Mouse (Mus musculus): Measurements from ENCODE around the gene Mrpl10. TPM values are rescaled to one million over a fixed set of nuclear protein-coding genes. Genes with fewer than 3 reads are reported as not detected.

Mrpl10 gene
- polyA plus RNA-seq, 1 experiment = 121 TPM

DNA sequence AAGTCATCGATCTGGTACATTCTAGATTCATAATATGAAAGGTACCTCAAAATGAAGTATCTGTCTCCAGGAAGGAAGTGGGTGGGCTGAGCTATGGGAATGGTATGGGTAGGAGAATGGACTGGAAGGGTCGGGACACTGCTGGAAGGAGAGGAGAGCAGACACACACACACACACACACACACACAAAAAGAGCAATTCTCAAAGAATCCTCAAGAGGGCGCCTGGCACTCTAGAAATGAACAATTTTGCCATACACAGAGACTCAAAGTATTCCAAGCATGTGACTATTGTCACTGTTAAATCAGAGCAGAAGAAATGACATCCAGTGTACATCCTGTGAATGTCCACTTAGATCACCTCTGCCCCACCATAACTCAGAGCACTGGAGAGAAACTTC lies 31.2 kb downstream of the Mrpl10 start:
- Histone ChIP-seq H3K4me3 (ENCODE audit: insufficient read depth, low read depth, low read length) (no peak overlapping the region), H3K4me1 (ENCODE audit: control insufficient read depth, insufficient read depth, insufficient read length, low read length) (no peaks in the 10 kb centered on the region), H3K27ac (replicated peaks; ENCODE audit: low read depth, low read length) (no peak overlapping the region)

DNA sequence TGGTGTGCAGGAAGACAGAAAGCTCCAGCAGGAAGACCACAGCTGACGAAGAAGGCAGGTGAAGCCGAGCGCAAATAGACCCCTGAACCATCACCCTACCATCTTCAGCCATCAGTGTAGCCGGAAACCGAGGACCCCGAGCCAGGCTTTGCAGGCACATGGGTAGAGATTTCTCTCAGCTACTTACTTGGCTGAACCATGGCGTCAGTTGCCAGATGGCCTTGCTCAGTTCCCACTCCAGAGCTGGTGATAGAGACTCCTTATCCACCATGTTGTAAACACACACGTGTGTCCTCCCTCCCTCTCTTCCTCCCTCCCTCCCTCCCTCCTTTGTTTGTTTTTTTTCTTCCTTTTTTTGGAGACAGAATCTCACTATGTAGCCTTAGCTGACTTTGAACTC lies 32.9 kb downstream of the Mrpl10 start:
- H3K4me3 ChIP-seq (ENCODE audit: insufficient read depth, low read depth, low read length) = no peak overlapping the region
- H3K27ac ChIP-seq (replicated peaks; ENCODE audit: low read depth, low read length) = no peak overlapping the region
- H3K4me1 ChIP-seq (ENCODE audit: control insufficient read depth, insufficient read depth, insufficient read length, low read length) = no peaks in the 10 kb centered on the region

GRCm38 (mm10) chr11:97078751-97079150 lies 37.4 kb downstream of the Mrpl10 start:
- Histone ChIP-seq H3K4me3 (ENCODE audit: insufficient read depth, low read depth, low read length) (no peak overlapping the region), H3K4me1 (ENCODE audit: control insufficient read depth, insufficient read depth, insufficient read length, low read length) (0 out of 2 replicates have a peak, but pooled peaks cover under 1% of the 10 kb centered on the region), H3K27ac (replicated peaks; ENCODE audit: low read depth, low read length) (no peak overlapping the region)

DNA sequence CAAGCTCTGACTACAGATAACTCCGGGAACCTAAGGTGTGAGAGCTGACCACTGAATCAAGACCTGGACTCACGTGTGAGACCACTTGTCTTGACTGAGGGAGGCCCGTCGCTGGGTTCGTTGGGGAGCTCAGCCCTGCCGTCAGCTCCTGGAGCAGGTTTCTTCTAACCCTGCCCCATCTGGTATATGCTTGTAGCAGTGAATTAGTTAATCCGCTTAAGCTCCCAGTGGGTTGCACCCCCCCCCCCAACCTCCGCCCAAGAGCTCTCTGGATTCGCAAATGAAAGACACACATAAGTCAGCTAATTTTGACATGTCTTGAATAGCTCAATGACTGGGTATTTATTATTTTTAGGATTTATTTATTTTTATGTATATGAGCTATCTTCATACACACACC lies 38.9 kb downstream of the Mrpl10 start:
- Histone ChIP-seq H3K4me3 (ENCODE audit: insufficient read depth, low read depth, low read length) (no peak overlapping the region), H3K4me1 (ENCODE audit: control insufficient read depth, insufficient read depth, insufficient read length, low read length) (peaks cover 3% of the 10 kb centered on the region; the same call in 1 of the 2 replicates), H3K27ac (replicated peaks; ENCODE audit: low read depth, low read length) (no peak overlapping the region)

DNA sequence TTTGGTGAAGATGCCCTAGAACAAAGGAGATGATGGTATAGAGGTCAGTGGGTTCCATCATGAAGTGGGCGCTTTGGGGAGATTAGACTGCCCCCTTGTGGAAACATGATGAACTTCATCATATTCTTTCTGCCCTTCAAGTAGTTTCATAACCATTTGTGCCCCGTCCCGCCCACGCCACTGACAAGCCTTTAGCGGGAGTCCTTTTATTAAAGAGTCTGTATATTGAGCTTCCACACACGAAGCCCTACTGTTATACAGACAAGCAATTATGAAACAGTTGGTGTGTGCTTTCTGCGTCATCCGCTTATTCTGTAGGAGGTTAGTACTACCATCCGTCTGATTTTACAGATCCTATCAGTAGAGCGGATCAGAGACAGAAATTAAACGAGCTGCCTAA lies 41.6 kb downstream of the Mrpl10 start:
- H3K4me1 ChIP-seq (ENCODE audit: control insufficient read depth, insufficient read depth, insufficient read length, low read length) = peaks cover 3% of the 10 kb centered on the region; the same call in 1 of the 2 replicates
- no peak overlapping the region for H3K4me3 ChIP-seq (ENCODE audit: insufficient read depth, low read depth, low read length)
- no peak overlapping the region for H3K27ac ChIP-seq (replicated peaks; ENCODE audit: low read depth, low read length)

DNA sequence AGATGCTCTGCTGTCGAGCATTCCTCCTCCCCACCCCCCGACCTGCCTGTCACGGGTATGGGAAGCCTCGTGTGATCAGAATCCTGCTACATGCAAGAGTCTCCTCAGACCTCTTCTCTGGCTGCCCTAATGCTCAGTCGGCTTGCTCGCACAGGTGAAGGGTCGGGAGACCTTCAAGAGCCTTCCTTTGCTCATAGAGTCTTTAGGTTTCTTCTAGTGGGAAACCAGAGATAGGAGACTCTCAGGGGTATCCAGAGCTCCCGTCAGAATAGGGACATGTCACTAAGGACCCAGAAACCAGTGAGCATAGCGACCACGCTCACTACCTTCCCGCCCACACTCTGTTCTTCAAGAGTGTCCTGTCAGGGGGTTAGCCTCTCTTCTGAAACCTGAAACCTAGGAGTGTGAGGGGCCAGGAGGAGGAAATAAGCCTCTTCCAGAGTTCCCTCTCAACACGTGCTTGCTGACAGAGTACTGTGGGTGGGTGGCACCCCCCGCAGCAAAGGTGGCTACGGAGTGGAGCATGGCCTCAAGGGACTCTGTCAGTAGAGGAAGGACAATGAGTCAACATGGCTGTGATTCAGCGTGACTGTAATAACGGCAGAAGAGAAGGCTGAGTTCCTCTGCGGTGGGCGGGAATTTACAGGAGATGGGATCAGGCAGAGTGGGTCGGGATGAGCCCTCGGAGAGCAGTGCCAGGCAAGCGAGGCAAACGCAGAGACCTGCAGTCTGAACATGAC lies 42.2 kb downstream of the Mrpl10 start:
- Histone ChIP-seq H3K27ac (replicated peaks; ENCODE audit: low read depth, low read length) (no peak overlapping the region), H3K4me1 (ENCODE audit: control insufficient read depth, insufficient read depth, insufficient read length, low read length) (peaks cover 3% of the 10 kb centered on the region; the same call in 1 of the 2 replicates), H3K4me3 (ENCODE audit: insufficient read depth, low read depth, low read length) (no peak overlapping the region)

- Histone ChIP-seq H3K4me3 (ENCODE audit: insufficient read depth, low read depth, low read length) (no peak overlapping the region), H3K4me1 (ENCODE audit: control insufficient read depth, insufficient read depth, insufficient read length, low read length) (peaks cover 3% of the 10 kb centered on the region; the same call in 1 of the 2 replicates), H3K27ac (replicated peaks; ENCODE audit: low read depth, low read length) (no peak overlapping the region)
These were observed 43.6 kb downstream of the Mrpl10 start for GRCm38 (mm10) chr11:97084821-97085505.

DNA sequence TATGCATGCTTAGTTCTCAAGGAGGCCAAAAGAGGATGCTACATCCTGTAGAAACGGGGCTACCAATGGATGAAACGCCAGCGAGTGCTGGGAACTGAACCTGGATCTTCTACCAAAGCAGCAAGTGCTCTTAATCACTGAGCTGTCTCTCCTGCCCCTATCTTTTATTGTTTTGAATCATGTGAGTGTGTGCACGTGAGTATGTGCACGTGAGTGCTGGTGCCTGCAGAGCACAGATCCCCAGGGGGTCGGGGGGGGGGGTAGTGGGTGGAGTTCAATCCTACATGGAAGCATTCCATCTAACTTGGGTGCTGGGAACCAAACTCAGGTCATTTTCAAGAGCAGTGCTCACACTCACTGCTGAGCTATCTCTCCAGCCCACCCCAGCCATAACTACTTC lies 45.0 kb downstream of the Mrpl10 start:
- H3K27ac ChIP-seq (replicated peaks; ENCODE audit: low read depth, low read length) = no peak overlapping the region
- no peak overlapping the region for H3K4me3 ChIP-seq (ENCODE audit: insufficient read depth, low read depth, low read length)
- peaks cover 3% of the 10 kb centered on the region; the same call in 1 of the 2 replicates for H3K4me1 ChIP-seq (ENCODE audit: control insufficient read depth, insufficient read depth, insufficient read length, low read length)

DNA sequence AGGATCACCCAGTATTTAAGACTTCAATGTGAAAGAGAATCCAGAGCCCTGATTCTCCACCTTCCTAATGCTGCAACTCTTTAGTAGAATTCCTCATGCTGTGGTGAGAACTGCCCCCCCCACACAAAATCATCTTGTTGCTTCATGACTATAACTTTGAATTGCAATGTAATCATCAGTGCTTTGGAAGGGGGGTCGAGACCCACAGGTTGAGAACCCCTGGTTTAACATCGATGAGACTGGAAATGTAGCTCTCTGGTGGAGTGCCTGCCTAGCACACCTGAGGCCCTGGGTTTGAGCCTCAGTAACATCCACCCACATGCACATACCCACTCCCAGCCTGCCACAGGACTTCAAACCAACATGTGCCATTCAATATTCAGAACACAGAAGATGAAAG lies 53.2 kb downstream of the Mrpl10 start:
- no peaks in the 10 kb centered on the region for H3K4me1 ChIP-seq (ENCODE audit: control insufficient read depth, insufficient read depth, insufficient read length, low read length)
- H3K4me3 ChIP-seq (ENCODE audit: insufficient read depth, low read depth, low read length) = no peak overlapping the region
- no peak overlapping the region for H3K27ac ChIP-seq (replicated peaks; ENCODE audit: low read depth, low read length)

DNA sequence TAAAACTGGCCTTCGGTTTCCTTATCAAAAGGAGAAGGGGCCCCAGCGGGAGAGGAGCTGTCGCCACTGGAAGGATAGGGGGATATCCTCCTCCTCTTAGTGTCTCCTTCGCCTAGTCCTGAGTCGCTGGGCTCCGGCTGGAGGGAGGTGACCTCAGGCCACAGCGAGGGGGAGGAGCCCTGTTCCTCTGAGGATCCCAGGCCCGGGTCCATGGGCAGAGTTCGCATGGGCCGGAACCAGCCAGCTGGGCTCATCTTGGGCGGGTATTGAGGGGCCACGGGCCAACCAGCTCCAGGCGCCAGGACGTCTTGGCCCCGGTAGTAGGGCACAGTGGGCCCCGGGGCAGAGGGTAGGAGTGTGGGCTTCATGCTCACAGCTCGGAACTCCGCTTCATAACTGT lies 57.4 kb downstream of the Mrpl10 start:
- H3K4me1 ChIP-seq (ENCODE audit: control insufficient read depth, insufficient read depth, insufficient read length, low read length) = no peaks in the 10 kb centered on the region
- peak overlapping the region; percentile 47 for H3K4me3 ChIP-seq (ENCODE audit: insufficient read depth, low read depth, low read length)
- no peak overlapping the region for H3K27ac ChIP-seq (replicated peaks; ENCODE audit: low read depth, low read length)

Other genes with a start within 250 kb of the Mrpl10 start
- 333 and 448 TPM in 2 replicates for gene Nfe2l1, start 211.6 kb upstream of the Mrpl10 start, polyA plus RNA-seq (2012; ENCODE audit: insufficient read depth, insufficient read length, missing spikeins)
- 55.7 and 98.7 TPM in 2 replicates for gene Copz2, start 191.7 kb upstream of the Mrpl10 start, polyA plus RNA-seq (2012; ENCODE audit: insufficient read depth, insufficient read length, missing spikeins)
- 19.5 and 27.2 TPM in 2 replicates for gene Cdk5rap3, start 125.1 kb upstream of the Mrpl10 start, polyA plus RNA-seq (2012; ENCODE audit: insufficient read depth, insufficient read length, missing spikeins)
- not detected in 2 replicates for gene Prr15l, start 113.5 kb upstream of the Mrpl10 start, polyA plus RNA-seq (2012; ENCODE audit: insufficient read depth, insufficient read length, missing spikeins)
- 19.8 and 25.7 TPM in 2 replicates for gene Pnpo, start 97.6 kb upstream of the Mrpl10 start, polyA plus RNA-seq (2012; ENCODE audit: insufficient read depth, insufficient read length, missing spikeins)
- 11.8 and 13.1 TPM in 2 replicates for gene Sp2, start 58.6 kb upstream of the Mrpl10 start, polyA plus RNA-seq (2012; ENCODE audit: insufficient read depth, insufficient read length, missing spikeins)
- gene Sp6, start 28.2 kb upstream of the Mrpl10 start, polyA plus RNA-seq (2012; ENCODE audit: insufficient read depth, insufficient read length, missing spikeins) = not detected in 2 replicates
- 13.1 and 13.4 TPM in 2 replicates for gene Scrn2, start 11.6 kb upstream of the Mrpl10 start, polyA plus RNA-seq (2012; ENCODE audit: insufficient read depth, insufficient read length, missing spikeins)
- 1.1 TPM in 1 of 2 replicates, not detected in the other for gene Lrrc46, start 153 bp upstream of the Mrpl10 start, polyA plus RNA-seq (2012; ENCODE audit: insufficient read depth, insufficient read length, missing spikeins)
- 0.87 and 1.6 TPM in 2 replicates for gene Osbpl7, start 9.1 kb downstream of the Mrpl10 start, polyA plus RNA-seq (2012; ENCODE audit: insufficient read depth, insufficient read length, missing spikeins)
- gene Tbx21, start 73.8 kb downstream of the Mrpl10 start, polyA plus RNA-seq (2012; ENCODE audit: insufficient read depth, insufficient read length, missing spikeins) = 0.75 and 1.1 TPM in 2 replicates
- gene Tbkbp1, start 109.9 kb downstream of the Mrpl10 start, polyA plus RNA-seq (2012; ENCODE audit: insufficient read depth, insufficient read length, missing spikeins) = 27.4 and 29.8 TPM in 2 replicates
- 40.7 and 57.4 TPM in 2 replicates for gene Kpnb1, start 146.3 kb downstream of the Mrpl10 start, polyA plus RNA-seq (2012; ENCODE audit: insufficient read depth, insufficient read length, missing spikeins)
- 28.5 and 33.2 TPM in 2 replicates for gene Npepps, start 239.1 kb downstream of the Mrpl10 start, polyA plus RNA-seq (2012; ENCODE audit: insufficient read depth, insufficient read length, missing spikeins)

Data from brown adipose tissue, adult 24 weeks (tissue).